Mouse (Mus musculus): ENCODE data around the gene Stx11. TPM values are rescaled to one million over a fixed set of nuclear protein-coding genes. Genes with fewer than 3 reads are reported as not detected.
A peak's percentile ranks its signal among the peaks of the same experiment; 100 is the strongest.

Stx11 gene
- total and polyA plus RNA-seq, 3 experiments = 1.9 to 2.9 TPM; not detected in 1

- peak; percentile 74; the same call in 1 of the 2 replicates for TF ChIP-seq ELF1 (IDR thresholded peaks at IDR 0.05; ENCODE audit: low read depth, low read length)
Measured at GRCm38 (mm10) chr10:12922574-12923353, 41.3 kb downstream of the Stx11 start (continued).

GRCm38 (mm10) chr10:12922077-12922573 lies 42.0 kb downstream of the Stx11 start:
- TF ChIP-seq MAFK (IDR thresholded peaks at IDR 0.05; ENCODE audit: borderline replicate concordance, low read depth, low read length) (no peak), ZNF384 (IDR thresholded peaks at IDR 0.05; ENCODE audit: low read depth, low read length) (peak; percentile 79), GATA1 (IDR thresholded peaks at IDR 0.05; ENCODE audit: low read depth, low read length) (0 out of 2 replicates have a peak, but pooled peaks have one; percentile 5)
- Histone ChIP-seq H3K27me3 (ENCODE audit: control insufficient read depth in 1 of 2, insufficient read depth in 2 of 2, low read length in 2 of 2) (no peaks in the 10 kb centered on the region), H3K9ac (ENCODE audit: control insufficient read depth, low read depth, low read length, poor library complexity, severe bottlenecking) (peak overlapping the region; percentile 88), H3K27ac (ENCODE audit: control insufficient read depth, low read depth, low read length) (peak overlapping the region; percentile 73), H3K79me2 (ENCODE audit: control insufficient read depth, insufficient read depth, low read length, poor library complexity) (peaks cover 3% of the 10 kb centered on the region; the same call in 1 of the 2 replicates), H3K36me3 (ENCODE audit: control insufficient read depth in 1 of 2, insufficient read depth in 2 of 2, low read length in 2 of 2) (no peaks in the 10 kb centered on the region; a peak in 1 of 4 replicates), H3K9me3 (replicated peaks; ENCODE audit: insufficient read depth, low read length) (no peaks in the 10 kb centered on the region), H3K4me1 (ENCODE audit: control insufficient read depth in 1 of 2, insufficient read depth in 2 of 2, low read length in 2 of 2) (peaks cover 3 to 5% of the 10 kb centered on the region in 2 experiments; a peak in 2 of 4 replicates), H3K4me3 (ENCODE audit: control insufficient read depth in 1 of 2, insufficient read depth in 1 of 2, low read depth in 2 of 2, low read length in 2 of 2) (peak overlapping the region; percentile 47 to 80)
- DNase-seq (ENCODE audit: low read depth, low spot score) = no peak

- H3K4me3 ChIP-seq (ENCODE audit: control insufficient read depth in 1 of 2, insufficient read depth in 1 of 2, low read depth in 2 of 2, low read length in 2 of 2) = peak overlapping the region; percentile 47 to 80
- peak overlapping the region; percentile 73 for H3K27ac ChIP-seq (ENCODE audit: control insufficient read depth, low read depth, low read length)
- no peaks in the 10 kb centered on the region for H3K27me3 ChIP-seq (ENCODE audit: control insufficient read depth in 1 of 2, insufficient read depth in 2 of 2, low read length in 2 of 2)
- H3K79me2 ChIP-seq (ENCODE audit: control insufficient read depth, insufficient read depth, low read length, poor library complexity) = peaks cover 3% of the 10 kb centered on the region; the same call in 1 of the 2 replicates
- H3K9me3 ChIP-seq (replicated peaks; ENCODE audit: insufficient read depth, low read length) = no peaks in the 10 kb centered on the region
- DNase-seq (ENCODE audit: low read depth, low spot score) = peak; percentile 87
- no peaks in the 10 kb centered on the region; a peak in 1 of 4 replicates for H3K36me3 ChIP-seq (ENCODE audit: control insufficient read depth in 1 of 2, insufficient read depth in 2 of 2, low read length in 2 of 2)
- H3K9ac ChIP-seq (ENCODE audit: control insufficient read depth, low read depth, low read length, poor library complexity, severe bottlenecking) = peak overlapping the region; percentile 88
- H3K4me1 ChIP-seq (ENCODE audit: control insufficient read depth in 1 of 2, insufficient read depth in 2 of 2, low read length in 2 of 2) = peaks cover 3 to 5% of the 10 kb centered on the region in 2 experiments; a peak in 2 of 4 replicates
- TF ChIP-seq CHD2 (IDR thresholded peaks at IDR 0.05; ENCODE audit: low read length) (no peak), BHLHE40 (IDR thresholded peaks at IDR 0.05; ENCODE audit: borderline replicate concordance, low read depth, low read length) (no peak; the same call in 1 of the 2 replicates), ZC3H11A (IDR thresholded peaks at IDR 0.05; ENCODE audit: low read depth, low read length) (peak; percentile 52), TAL1 (IDR thresholded peaks at IDR 0.05; ENCODE audit: low read length) (no peak), GATA1 (IDR thresholded peaks at IDR 0.05; ENCODE audit: low read depth, low read length) (peak; percentile 47), HCFC1 (IDR thresholded peaks at IDR 0.05; ENCODE audit: low read depth, low read length) (peak; percentile 48), SMC3 (IDR thresholded peaks at IDR 0.05; ENCODE audit: low read depth, low read length) (peak; percentile 39), TCF12 (IDR thresholded peaks at IDR 0.05; ENCODE audit: low read depth, low read length) (no peak), ZNF384 (IDR thresholded peaks at IDR 0.05; ENCODE audit: low read depth, low read length) (peak; percentile 83), CTCF (IDR thresholded peaks at IDR 0.05 in 2 of 3, conservative IDR thresholded peaks at IDR 0.05 in 1 of 3; ENCODE audit: control insufficient read depth in 1 of 3, insufficient read depth in 1 of 3, low read depth in 2 of 3, low read length in 3 of 3, poor library complexity in 1 of 3, severe bottlenecking in 1 of 3) (peak in 1 of 3 experiments; percentile 52; a peak in 2 of 6 replicates), UBTF (IDR thresholded peaks at IDR 0.05; ENCODE audit: borderline replicate concordance, insufficient read depth, low read depth, low read length) (no peak), MXI1 (IDR thresholded peaks at IDR 0.05; ENCODE audit: low read depth, low read length) (peak; percentile 64), USF1 (IDR thresholded peaks at IDR 0.05; ENCODE audit: low read depth, low read length) (no peak), ZMIZ1 (IDR thresholded peaks at IDR 0.05; ENCODE audit: low read depth, low read length) (peak; percentile 59; the same call in 1 of the 2 replicates), USF2 (IDR thresholded peaks at IDR 0.05; ENCODE audit: borderline replicate concordance in 1 of 2, insufficient read depth in 1 of 2, low read depth in 1 of 2, low read length in 2 of 2) (no peak), POLR2A (IDR thresholded peaks at IDR 0.05; ENCODE audit: control insufficient read depth in 1 of 2, insufficient read depth in 1 of 2, low read depth in 1 of 2, low read length in 2 of 2, poor library complexity in 1 of 2) (no peak; a peak in 1 of 4 replicates), MYC (IDR thresholded peaks at IDR 0.05; ENCODE audit: low read depth, low read length) (peak; percentile 46; the same call in 1 of the 2 replicates), NRF1 (IDR thresholded peaks at IDR 0.05; ENCODE audit: insufficient read depth, low read depth, low read length, poor library complexity, severe bottlenecking) (no peak), NELFE (IDR thresholded peaks at IDR 0.05; ENCODE audit: low read depth, low read length) (no peak), MAX (IDR thresholded peaks at IDR 0.05; ENCODE audit: low read length) (no peak), SIN3A (IDR thresholded peaks at IDR 0.05; ENCODE audit: low read length) (peak; percentile 51), E2F4 (IDR thresholded peaks at IDR 0.05; ENCODE audit: borderline replicate concordance, low read depth, low read length) (no peak), ELF1 (IDR thresholded peaks at IDR 0.05; ENCODE audit: low read depth, low read length) (0 out of 2 replicates have a peak, but pooled peaks have one; percentile 3), ETS1 (IDR thresholded peaks at IDR 0.05; ENCODE audit: low read depth, low read length) (peak; percentile 41; the same call in 1 of the 2 replicates)
Measured at GRCm38 (mm10) chr10:12921551-12922040, 42.5 kb downstream of the Stx11 start.

Measured in MEL (cell line).